Mouse (Mus musculus): ENCODE measurements at regions not wholly inside any gene's neighbourhood (a gene's known extent, or its start where the extent isn't known, plus 50 kb on each side); places are given as distances from the start of the nearest gene placed in this dataset.

DNA sequence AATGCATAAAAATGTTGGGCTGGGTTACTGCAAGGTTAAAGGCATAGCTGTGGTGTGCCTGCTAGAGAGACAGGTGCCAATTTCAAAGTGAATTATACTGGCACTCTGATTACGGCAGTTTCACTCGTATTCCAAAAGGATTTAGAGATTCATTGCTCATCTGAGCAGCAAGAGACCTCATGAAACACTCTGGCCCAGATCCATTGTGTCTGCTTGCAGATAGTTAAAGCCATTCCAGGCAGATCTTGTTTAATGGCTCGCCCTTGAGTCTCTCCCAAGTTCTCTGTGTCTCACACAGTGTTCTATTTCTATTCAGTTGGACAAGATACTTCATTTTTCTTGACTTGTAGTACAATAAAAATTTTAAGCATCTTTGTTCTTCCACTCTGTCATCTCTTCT, 459.1 kb upstream of the C030005K15Rik start:
- no peak for TF ChIP-seq CTCF (IDR thresholded peaks at IDR 0.05; ENCODE audit: control insufficient read depth, insufficient read depth, insufficient read length)
- TF ChIP-seq MYOD1 (IDR thresholded peaks at IDR 0.05; ENCODE audit: control insufficient read depth, insufficient read length, low read depth) = no peak
- no peak for TF ChIP-seq MAX (IDR thresholded peaks at IDR 0.05)
- TF ChIP-seq CEBPB (IDR thresholded peaks at IDR 0.05; ENCODE audit: low read depth) = no peak
- no peak for TF ChIP-seq USF1 (IDR thresholded peaks at IDR 0.05; ENCODE audit: low read depth)

Measured in C2C12 (cell line).